Mouse (Mus musculus): ENCODE data around the gene Ranbp9. TPM values are rescaled to one million over a fixed set of nuclear protein-coding genes. Genes with fewer than 3 reads are reported as not detected.

The Ranbp9 gene
- polyA plus RNA-seq, 1 experiment from 2014 or later = 12.2 TPM

DNA sequence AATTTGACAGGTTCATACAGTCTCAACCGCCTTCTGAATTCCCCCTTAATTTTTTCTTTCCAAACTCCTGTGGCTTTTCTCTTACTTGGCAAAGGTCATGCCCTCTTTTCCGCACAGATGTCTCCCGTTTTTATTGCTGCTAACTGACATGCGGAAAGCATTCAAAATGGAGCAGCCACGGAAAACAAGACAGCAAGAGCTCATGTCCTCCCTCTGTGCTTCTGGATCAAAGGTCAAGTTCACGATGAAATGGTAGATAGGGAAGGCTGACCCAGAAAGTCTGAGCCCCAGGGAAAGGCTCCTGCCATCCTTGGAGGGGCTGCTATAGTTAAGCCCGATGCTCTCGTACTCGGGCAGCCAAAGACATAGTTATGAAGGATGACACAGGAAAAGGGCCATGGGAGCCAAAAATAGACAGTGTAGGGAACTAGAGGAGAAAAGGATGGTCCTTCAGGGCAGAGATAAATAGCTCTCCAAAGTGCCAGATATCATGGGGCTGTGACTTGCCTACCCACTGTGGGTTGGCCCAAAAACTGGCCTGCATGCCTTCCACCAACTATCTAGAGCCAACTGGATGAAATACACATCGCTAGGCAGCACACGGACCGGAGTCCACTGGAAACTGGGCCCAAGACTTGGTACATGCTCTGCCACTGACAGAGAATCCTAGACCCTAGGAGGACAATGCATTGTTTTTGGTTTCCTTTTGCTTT lies 5.6 kb upstream of the Ranbp9 start:
- Histone ChIP-seq H3K27ac (ENCODE audit: low read depth, low read length) (no peak overlapping the region), H3K9ac (ENCODE audit: low read depth, low read length) (no peak overlapping the region), H3K4me3 (ENCODE audit: low read depth, low read length) (no peak overlapping the region), H3K4me2 (no peak overlapping the region), H3K36me3 (ENCODE audit: control insufficient read depth, insufficient read depth, low read length) (no peaks in the 10 kb centered on the region), H3K27me3 (ENCODE audit: control insufficient read depth, insufficient read depth, low read length) (no peaks in the 10 kb centered on the region), H3K4me1 (ENCODE audit: control insufficient read depth, insufficient read depth, low read length) (0 out of 2 replicates have a peak, but pooled peaks cover 3% of the 10 kb centered on the region), H3K9me3 (replicated peaks; ENCODE audit: control insufficient read depth, low read length) (0 out of 2 replicates have a peak, but pooled peaks cover 2% of the 10 kb centered on the region)
- no peak for ATAC-seq (replicated peaks; ENCODE audit: insufficient number of reproducible peaks, low FRiP score, low TSS enrichment)
- 67% methylated on average over 12 of the region's 12 CpGs for WGBS (ENCODE audit: insufficient replicate concordance)

DNA sequence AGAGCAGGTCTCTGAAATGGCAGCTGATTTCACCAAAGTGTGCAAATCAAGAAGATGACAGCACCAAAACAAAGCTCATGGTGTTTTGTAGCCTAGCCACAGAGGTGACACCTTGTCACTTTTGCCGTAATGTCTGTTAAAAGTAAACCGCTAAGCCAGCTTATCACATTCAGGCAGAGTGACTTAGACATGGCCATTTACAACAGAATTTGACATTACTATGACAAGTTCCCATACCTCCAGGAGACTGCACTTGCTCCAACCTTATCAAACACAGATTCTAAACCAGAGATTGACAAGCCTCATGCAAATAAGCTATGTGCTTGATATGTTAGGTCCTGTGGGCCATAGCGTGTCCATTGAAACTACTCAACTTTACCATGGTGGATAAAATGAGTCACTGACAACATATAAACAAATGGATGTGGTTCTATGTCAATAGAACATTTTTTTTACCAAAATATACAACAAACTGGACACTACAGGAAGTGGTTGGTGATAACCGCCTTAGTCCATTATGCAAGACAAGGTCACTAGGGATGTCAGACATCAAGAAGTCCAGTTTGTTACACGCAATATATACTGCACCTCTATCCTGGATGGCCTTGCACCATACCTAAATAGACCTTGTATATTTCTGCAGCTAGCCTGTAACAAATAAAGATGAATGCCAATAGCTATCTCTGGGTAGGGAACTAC lies 4.3 kb upstream of the Ranbp9 start:
- Histone ChIP-seq H3K4me3 (ENCODE audit: low read depth, low read length) (no peak overlapping the region), H3K4me2 (no peak overlapping the region), H3K4me1 (ENCODE audit: control insufficient read depth, insufficient read depth, low read length) (0 out of 2 replicates have a peak, but pooled peaks cover 3% of the 10 kb centered on the region), H3K27ac (ENCODE audit: low read depth, low read length) (no peak overlapping the region), H3K9me3 (replicated peaks; ENCODE audit: control insufficient read depth, low read length) (no peaks in the 10 kb centered on the region), H3K9ac (ENCODE audit: low read depth, low read length) (no peak overlapping the region), H3K27me3 (ENCODE audit: control insufficient read depth, insufficient read depth, low read length) (no peaks in the 10 kb centered on the region), H3K36me3 (ENCODE audit: control insufficient read depth, insufficient read depth, low read length) (no peaks in the 10 kb centered on the region)
- no peak for ATAC-seq (replicated peaks; ENCODE audit: insufficient number of reproducible peaks, low FRiP score, low TSS enrichment)
- WGBS (ENCODE audit: insufficient replicate concordance) = 84% methylated on average over 5 of the region's 5 CpGs

DNA sequence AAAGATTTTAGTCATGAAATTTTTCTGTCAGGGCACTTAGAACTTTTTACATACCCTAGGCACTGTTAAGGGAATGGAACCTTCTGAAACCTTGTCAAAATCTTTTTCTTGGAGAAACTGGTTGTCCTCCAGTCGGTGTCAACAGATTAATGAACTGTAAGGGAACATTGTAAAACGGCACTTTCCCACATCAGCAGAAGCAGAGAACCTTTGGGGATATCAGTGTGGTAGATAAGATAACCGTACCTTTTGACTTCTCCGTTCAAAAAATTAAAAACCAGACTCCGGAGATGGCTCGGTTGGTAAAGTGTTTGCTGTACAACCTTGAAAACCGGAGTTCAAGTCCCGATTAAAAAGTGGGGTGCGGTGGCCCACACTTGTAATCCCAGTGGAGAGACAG lies 1.7 kb upstream of the Ranbp9 start:
- Histone ChIP-seq H3K27me3 (ENCODE audit: control insufficient read depth, insufficient read depth, low read length) (no peaks in the 10 kb centered on the region), H3K4me1 (ENCODE audit: control insufficient read depth, insufficient read depth, low read length) (peaks cover 10% of the 10 kb centered on the region), H3K9me3 (replicated peaks; ENCODE audit: control insufficient read depth, low read length) (no peaks in the 10 kb centered on the region), H3K27ac (ENCODE audit: low read depth, low read length) (no peak overlapping the region), H3K4me2 (no peak overlapping the region), H3K4me3 (ENCODE audit: low read depth, low read length) (no peak overlapping the region), H3K9ac (ENCODE audit: low read depth, low read length) (no peak overlapping the region), H3K36me3 (ENCODE audit: control insufficient read depth, insufficient read depth, low read length) (no peaks in the 10 kb centered on the region)
- 53% methylated on average over 9 of the region's 9 CpGs for WGBS (ENCODE audit: insufficient replicate concordance)
- no peak for ATAC-seq (replicated peaks; ENCODE audit: insufficient number of reproducible peaks, low FRiP score, low TSS enrichment)

DNA sequence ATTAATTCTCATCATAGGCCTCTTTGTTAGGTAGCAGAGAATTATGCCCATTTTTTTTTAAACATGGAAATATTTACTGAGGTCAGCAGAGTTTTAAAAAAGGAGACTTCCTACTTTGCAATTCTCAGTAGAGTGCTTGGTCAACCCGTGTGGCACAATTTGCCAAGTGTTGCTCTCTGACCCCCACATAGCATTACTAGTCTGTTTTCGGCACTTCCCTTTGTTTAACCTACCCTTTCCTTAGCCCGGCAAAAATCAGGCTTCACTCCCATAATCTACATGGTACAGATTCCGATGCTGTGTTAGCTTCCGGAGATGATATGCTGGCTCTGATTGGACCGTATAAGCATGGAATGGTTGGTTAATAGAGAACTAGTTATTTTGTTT lies 770 bp upstream of the Ranbp9 start:
- Histone ChIP-seq H3K9ac (ENCODE audit: low read depth, low read length) (peak overlapping the region; percentile 99), H3K4me1 (ENCODE audit: control insufficient read depth, insufficient read depth, low read length) (peaks cover 13% of the 10 kb centered on the region), H3K4me3 (ENCODE audit: low read depth, low read length) (peak overlapping the region; percentile 98), H3K36me3 (ENCODE audit: control insufficient read depth, insufficient read depth, low read length) (no peaks in the 10 kb centered on the region), H3K27ac (ENCODE audit: low read depth, low read length) (peak overlapping the region; percentile 100; the same call in 1 of the 2 replicates), H3K4me2 (peak overlapping the region; percentile 78), H3K9me3 (replicated peaks; ENCODE audit: control insufficient read depth, low read length) (no peaks in the 10 kb centered on the region), H3K27me3 (ENCODE audit: control insufficient read depth, insufficient read depth, low read length) (no peaks in the 10 kb centered on the region)
- 42% methylated on average over 6 of the region's 6 CpGs for WGBS (ENCODE audit: insufficient replicate concordance)
- ATAC-seq (replicated peaks; ENCODE audit: insufficient number of reproducible peaks, low FRiP score, low TSS enrichment) = no peak

DNA sequence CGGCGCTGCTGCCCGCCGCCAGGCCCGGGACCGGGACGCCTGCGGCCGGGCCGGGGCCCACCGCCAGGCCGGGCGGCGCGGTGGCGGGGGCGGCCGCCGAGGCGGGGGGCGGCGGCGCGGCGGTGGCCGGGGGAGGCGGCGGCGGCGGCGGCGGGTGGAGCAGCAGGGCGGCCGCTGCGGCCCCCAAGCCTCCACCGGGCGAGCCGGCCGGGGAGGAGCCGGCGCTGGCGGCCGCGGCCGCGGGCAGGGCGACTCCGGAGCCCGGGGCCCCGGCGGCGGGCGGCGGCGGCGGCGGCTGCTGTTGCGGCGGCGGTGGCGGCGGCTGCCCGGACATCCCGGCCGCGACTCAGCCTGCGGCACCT lies 506 bp downstream of the Ranbp9 start:
- Histone ChIP-seq H3K27me3 (ENCODE audit: control insufficient read depth, insufficient read depth, low read length) (no peaks in the 10 kb centered on the region), H3K36me3 (ENCODE audit: control insufficient read depth, insufficient read depth, low read length) (no peaks in the 10 kb centered on the region), H3K4me3 (ENCODE audit: low read depth, low read length) (peak overlapping the region; percentile 98), H3K4me1 (ENCODE audit: control insufficient read depth, insufficient read depth, low read length) (peaks cover 11% of the 10 kb centered on the region), H3K9me3 (replicated peaks; ENCODE audit: control insufficient read depth, low read length) (no peaks in the 10 kb centered on the region), H3K27ac (ENCODE audit: low read depth, low read length) (peak overlapping the region; percentile 100), H3K9ac (ENCODE audit: low read depth, low read length) (peak overlapping the region; percentile 99), H3K4me2 (peak overlapping the region; percentile 78)
- peak; percentile 33 for ATAC-seq (replicated peaks; ENCODE audit: insufficient number of reproducible peaks, low FRiP score, low TSS enrichment)
- WGBS (ENCODE audit: insufficient replicate concordance) = 0% methylated on average over 16 of the region's 67 CpGs

DNA sequence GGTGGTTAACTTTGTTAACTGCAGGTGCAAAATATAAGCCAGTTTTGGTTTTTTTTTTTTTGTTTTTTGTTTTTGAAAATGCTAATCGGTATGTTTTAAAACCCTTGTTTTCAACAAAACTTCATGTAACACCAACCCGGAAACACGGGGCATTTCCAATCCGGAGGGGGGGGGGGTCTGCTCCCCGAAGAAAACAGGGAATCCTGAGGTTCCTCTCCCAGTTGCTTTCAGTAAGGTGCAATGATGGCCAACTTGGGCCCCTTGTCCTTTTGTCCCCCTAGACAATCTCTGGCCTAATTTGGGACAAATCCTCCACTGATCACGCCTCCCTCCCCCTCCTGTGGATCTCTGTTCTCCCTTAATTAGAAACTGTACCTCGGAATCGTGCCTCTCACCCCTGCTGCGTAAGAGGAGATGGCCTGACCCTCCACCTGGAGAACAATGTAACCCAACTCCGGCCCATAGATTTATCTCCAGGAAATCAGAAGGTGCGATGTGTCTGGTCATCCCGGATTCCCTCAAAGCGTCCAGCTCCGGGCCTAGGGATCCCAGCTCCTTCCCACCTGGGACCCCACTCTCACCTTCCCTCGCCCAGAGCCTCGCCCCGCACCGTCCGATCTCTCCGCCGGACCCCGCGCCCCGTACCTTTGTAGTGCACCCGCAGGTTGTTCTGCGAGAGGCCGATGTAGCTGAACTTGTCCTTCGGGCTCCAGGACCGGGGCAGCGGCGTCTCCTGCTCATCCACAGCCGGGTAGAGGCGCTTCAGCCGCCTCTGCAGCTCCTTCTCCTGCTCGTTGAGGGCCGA lies 1.1 kb downstream of the Ranbp9 start:
- Histone ChIP-seq H3K4me2 (peak overlapping the region; percentile 78), H3K4me1 (ENCODE audit: control insufficient read depth, insufficient read depth, low read length) (peaks cover 13% of the 10 kb centered on the region), H3K27me3 (ENCODE audit: control insufficient read depth, insufficient read depth, low read length) (no peaks in the 10 kb centered on the region), H3K9ac (ENCODE audit: low read depth, low read length) (peak overlapping the region; percentile 99), H3K9me3 (replicated peaks; ENCODE audit: control insufficient read depth, low read length) (no peaks in the 10 kb centered on the region), H3K4me3 (ENCODE audit: low read depth, low read length) (peak overlapping the region; percentile 98), H3K27ac (ENCODE audit: low read depth, low read length) (peak overlapping the region; percentile 100), H3K36me3 (ENCODE audit: control insufficient read depth, insufficient read depth, low read length) (no peaks in the 10 kb centered on the region)
- ATAC-seq (replicated peaks; ENCODE audit: insufficient number of reproducible peaks, low FRiP score, low TSS enrichment) = no peak
- under 1% methylated on average over 36 of the region's 36 CpGs for WGBS (ENCODE audit: insufficient replicate concordance)

DNA sequence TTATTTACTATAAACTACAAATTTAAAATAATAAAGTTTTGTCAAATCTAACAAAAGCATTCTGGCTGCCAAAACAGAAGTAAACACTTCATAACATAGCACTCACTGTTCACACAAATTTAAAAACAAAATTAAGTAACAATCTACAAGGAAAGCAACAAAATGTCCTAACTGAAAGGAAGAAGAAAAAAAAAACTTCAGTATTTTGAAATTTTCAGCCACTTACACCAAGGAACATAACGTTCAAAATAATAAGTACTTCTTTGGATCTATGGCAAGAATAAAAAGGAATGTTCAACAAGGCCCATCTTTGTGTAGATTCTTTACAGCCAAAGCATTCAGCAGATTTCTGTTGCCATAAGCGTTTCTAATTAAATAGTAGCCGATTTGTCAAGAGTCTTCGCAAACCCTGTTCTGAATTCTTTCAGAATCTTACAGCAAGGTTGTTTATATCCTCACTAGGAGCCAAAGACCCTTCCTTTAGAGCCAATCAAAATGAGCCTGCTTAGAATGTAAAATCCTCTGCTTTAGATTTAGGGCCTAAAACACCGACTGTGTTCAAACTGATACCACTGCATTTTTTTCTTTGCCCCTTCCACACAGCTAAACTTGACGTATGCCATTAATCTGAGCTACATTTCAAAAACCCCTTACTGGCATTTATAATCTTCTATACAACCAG lies 1.9 kb downstream of the Ranbp9 start:
- Histone ChIP-seq H3K4me1 (ENCODE audit: control insufficient read depth, insufficient read depth, low read length) (peaks cover 20% of the 10 kb centered on the region), H3K9ac (ENCODE audit: low read depth, low read length) (peak overlapping the region; percentile 99), H3K9me3 (replicated peaks; ENCODE audit: control insufficient read depth, low read length) (no peaks in the 10 kb centered on the region), H3K4me3 (ENCODE audit: low read depth, low read length) (peak overlapping the region; percentile 98), H3K4me2 (peak overlapping the region; percentile 78), H3K36me3 (ENCODE audit: control insufficient read depth, insufficient read depth, low read length) (no peaks in the 10 kb centered on the region), H3K27me3 (ENCODE audit: control insufficient read depth, insufficient read depth, low read length) (no peaks in the 10 kb centered on the region), H3K27ac (ENCODE audit: low read depth, low read length) (no peak overlapping the region)
- ATAC-seq (replicated peaks; ENCODE audit: insufficient number of reproducible peaks, low FRiP score, low TSS enrichment) = no peak
- WGBS (ENCODE audit: insufficient replicate concordance) = 18% methylated on average over 6 of the region's 6 CpGs

DNA sequence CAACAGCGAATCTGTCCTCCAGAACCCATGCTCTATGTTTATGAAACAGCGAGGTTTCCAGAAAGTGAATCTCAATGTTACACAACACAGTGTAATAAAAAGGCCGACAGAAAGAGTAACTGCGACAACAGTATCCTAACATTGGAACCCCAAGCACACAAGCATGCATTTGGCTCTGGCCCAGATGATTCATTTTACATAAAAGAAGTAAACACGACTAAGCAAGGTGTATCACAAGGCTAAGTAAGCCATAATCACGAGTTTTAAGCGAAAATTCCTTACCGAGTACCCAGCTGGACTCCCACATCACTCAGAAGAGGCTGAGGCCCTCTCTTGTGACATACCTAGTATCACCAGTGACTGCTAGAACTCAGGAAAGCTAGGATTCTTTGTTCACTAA lies 2.5 kb downstream of the Ranbp9 start:
- Histone ChIP-seq H3K36me3 (ENCODE audit: control insufficient read depth, insufficient read depth, low read length) (no peaks in the 10 kb centered on the region), H3K9ac (ENCODE audit: low read depth, low read length) (peak overlapping the region; percentile 54; the same call in 1 of the 2 replicates), H3K27ac (ENCODE audit: low read depth, low read length) (no peak overlapping the region), H3K9me3 (replicated peaks; ENCODE audit: control insufficient read depth, low read length) (no peaks in the 10 kb centered on the region), H3K27me3 (ENCODE audit: control insufficient read depth, insufficient read depth, low read length) (no peaks in the 10 kb centered on the region), H3K4me3 (ENCODE audit: low read depth, low read length) (peak overlapping the region; percentile 98), H3K4me2 (peak overlapping the region; percentile 78), H3K4me1 (ENCODE audit: control insufficient read depth, insufficient read depth, low read length) (peaks cover 26% of the 10 kb centered on the region)
- no peak for ATAC-seq (replicated peaks; ENCODE audit: insufficient number of reproducible peaks, low FRiP score, low TSS enrichment)
- WGBS (ENCODE audit: insufficient replicate concordance) = 38% methylated on average over 8 of the region's 8 CpGs

All from heart, embryonic 11.5 days (tissue).